Mouse (Mus musculus): ENCODE results near the gene Fam102b.

- peak; percentile 44 for TF ChIP-seq CTCF (IDR thresholded peaks at IDR 0.05; ENCODE audit: low read depth)
- no peak for TF ChIP-seq EP300 (optimal IDR thresholded peaks at IDR 0.05)
Measured at GRCm38 (mm10) chr3:108964361-108965044, 62.9 kb downstream of the Fam102b start.
